Mouse (Mus musculus) MEL (cell line): Measurements from ENCODE around the gene Hps1.

Experiments used
- CTCF ChIP-seq, 3 experiments: IDR thresholded peaks in 2 of 3; conservative IDR thresholded peaks in 1 of 3; 2 replicates each; pipeline ENCODE4 v1.5.1; 2011 to 2012; ENCODE audit warnings: low read length in 3 of 3, low read depth in 2 of 3, mild to moderate bottlenecking in 2 of 3, improper control_type of control experiment in 1 of 3, inconsistent platforms in 1 of 3, mixed read lengths in 1 of 3, moderate library complexity in 1 of 3; ENCODE audit not compliant: control insufficient read depth in 1 of 3, insufficient read depth in 1 of 3, poor library complexity in 1 of 3, severe bottlenecking in 1 of 3
- E2F4 ChIP-seq: IDR thresholded peaks from 2 replicates; pipeline ENCODE4 v1.6.1; 2011; ENCODE audit warnings: low read depth, low read length, improper control_type of control experiment, borderline replicate concordance
- ELF1 ChIP-seq: IDR thresholded peaks from 2 replicates; pipeline ENCODE4 v1.6.1; 2014; ENCODE audit warnings: low read depth, mild to moderate bottlenecking, inconsistent platforms, low read length, improper control_type of control experiment, moderate library complexity
- EP300 ChIP-seq, 2 experiments: IDR thresholded peaks; 2 replicates each; pipeline ENCODE4 v1.6.1; 2011; ENCODE audit warnings: improper control_type of control experiment in 2 of 2, low read length in 2 of 2, low read depth in 1 of 2, mild to moderate bottlenecking in 1 of 2
- GATA1 ChIP-seq: IDR thresholded peaks from 2 replicates; pipeline ENCODE4 v1.6.1; 2011; ENCODE audit warnings: low read depth, low read length, improper control_type of control experiment
- HCFC1 ChIP-seq: IDR thresholded peaks from 2 replicates; pipeline ENCODE4 v1.6.1; 2012; ENCODE audit warnings: low read depth, mild to moderate bottlenecking, inconsistent platforms, low read length, improper control_type of control experiment, moderate library complexity
- KAT2A ChIP-seq: conservative IDR thresholded peaks from 2 replicates; pipeline ENCODE4 v1.6.1; 2012; ENCODE audit warnings: low read depth, low read length, improper control_type of control experiment, inconsistent platforms
- MAX ChIP-seq: IDR thresholded peaks from 2 replicates; pipeline ENCODE4 v1.6.1; 2011; ENCODE audit warnings: low read length, improper control_type of control experiment
- MEF2A ChIP-seq: IDR thresholded peaks from 2 replicates; pipeline ENCODE4 v1.6.1; 2014; ENCODE audit warnings: low read depth, mild to moderate bottlenecking, inconsistent platforms, low read length, improper control_type of control experiment; ENCODE audit not compliant: poor library complexity, insufficient replicate concordance, severe bottlenecking; ENCODE audit errors: extremely low read depth
- MYB ChIP-seq: IDR thresholded peaks from 2 replicates; pipeline ENCODE4 v1.6.1; 2011; ENCODE audit warnings: mild to moderate bottlenecking, low read depth, low read length, improper control_type of control experiment
- POLR2A ChIP-seq, 2 experiments: IDR thresholded peaks; 2 replicates each; pipeline ENCODE4 v1.6.1; 2011 to 2012; ENCODE audit warnings: low read length in 2 of 2, mild to moderate bottlenecking in 2 of 2, control low read depth in 1 of 2, improper control_type of control experiment in 1 of 2, low read depth in 1 of 2, moderate library complexity in 1 of 2; ENCODE audit not compliant: control insufficient read depth in 1 of 2, insufficient read depth in 1 of 2, poor library complexity in 1 of 2
- POLR2AphosphoS2 ChIP-seq: IDR thresholded peaks from 2 replicates; pipeline ENCODE4 v1.6.1; 2011; ENCODE audit warnings: low read length, improper control_type of control experiment
- USF1 ChIP-seq: IDR thresholded peaks from 2 replicates; pipeline ENCODE4 v1.6.1; 2014; ENCODE audit warnings: low read depth, mild to moderate bottlenecking, inconsistent platforms, low read length, improper control_type of control experiment, moderate library complexity

- TF ChIP-seq POLR2A (IDR thresholded peaks at IDR 0.05; ENCODE audit: control insufficient read depth in 1 of 2, insufficient read depth in 1 of 2, low read depth in 1 of 2, low read length in 2 of 2, poor library complexity in 1 of 2): peak in 1 of 2 experiments; percentile 60; a peak in 2 of 4 replicates
- no peak for TF ChIP-seq CTCF (IDR thresholded peaks at IDR 0.05 in 2 of 3, conservative IDR thresholded peaks at IDR 0.05 in 1 of 3; ENCODE audit: control insufficient read depth in 1 of 3, insufficient read depth in 1 of 3, low read depth in 2 of 3, low read length in 3 of 3, poor library complexity in 1 of 3, severe bottlenecking in 1 of 3)
- TF ChIP-seq E2F4: no peak
- no peak for TF ChIP-seq USF1
- no peak for TF ChIP-seq MEF2A
- TF ChIP-seq ELF1: 0 out of 2 replicates have a peak, but pooled peaks have one; percentile 23
- TF ChIP-seq EP300 (IDR thresholded peaks at IDR 0.05; ENCODE audit: low read depth in 1 of 2, low read length in 2 of 2): 0 out of 4 replicates have a peak, but pooled peaks of 1 of the 2 experiments have one; percentile 3
- TF ChIP-seq HCFC1: peak; percentile 11; the same call in 1 of the 2 replicates
- TF ChIP-seq MAX: peak; percentile 39; the same call in 1 of the 2 replicates
- TF ChIP-seq GATA1: no peak
- TF ChIP-seq POLR2AphosphoS2: no peak
- no peak for TF ChIP-seq MYB
- TF ChIP-seq KAT2A: no peak
These were observed 26.4 kb downstream of the Hps1 start for GRCm38 (mm10) chr19:42753141-42753917.
